In the genomic region with DNA sequence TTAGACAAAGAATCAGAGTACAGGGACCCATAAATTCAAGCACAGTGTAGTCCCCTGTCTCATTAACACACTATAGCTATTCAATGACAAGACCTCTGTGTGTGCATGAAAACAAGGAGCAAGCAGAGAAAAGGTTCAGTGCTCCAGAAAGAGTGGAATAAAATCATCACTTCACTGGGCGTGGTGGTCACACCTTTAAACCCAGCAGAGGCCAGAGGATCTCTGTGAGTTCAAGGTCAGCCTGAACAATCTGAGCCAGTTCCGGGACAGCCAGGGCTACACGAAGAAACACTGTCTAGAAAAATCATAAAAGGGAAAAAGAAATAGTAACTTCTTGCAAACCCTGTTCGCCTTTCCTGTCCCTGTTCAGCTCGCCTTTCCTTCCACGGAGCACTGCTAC, we compare ENCODE assay signal across 31 mouse cellular contexts. TPM values are rescaled to one million over a fixed set of nuclear protein-coding genes. Genes with fewer than 3 reads are reported as not detected.
DNase-seq lines count a peak whose midpoint lies in the region; ATAC-seq and TF ChIP-seq lines count a peak whose summit lies in the region.
"Had no signal": no experiment of that assay in that cellular context is flagged by ENCODE, and none has a peak within 500 bp of the region (broad histone marks: within the 10 kb centered on the region; RNA-seq: fewer than 3 reads in every experiment).

No protein-coding gene starts in this region.

- peak; percentile 16 for DNase-seq in liver, adult 2 months (ENCODE audit: extremely low read depth, low read depth, low spot score)
- DNase-seq in liver, result no peak
- peak; percentile 75 for DNase-seq in R1 (ENCODE audit: low read depth, low spot score)
- DNase-seq in liver, embryonic 13.5 days, result no peak
- no peak for DNase-seq in Muller cell, postnatal 12 days (ENCODE audit: inconsistent ontology term)
- DNase-seq: adrenal gland, adult 8-10 months; cerebellum, adult 2 months; cerebellum, postnatal 14 days; gastrocnemius, postnatal 36 days; heart, adult 2 months; heart, postnatal 4 days; kidney, adult 8-10 months; kidney, postnatal 14 days; layer of hippocampus, adult 9-11 months; lung, postnatal 36 days; right cerebral cortex, adult 18-20 months; right cerebral cortex, postnatal 4 days; thymus, adult 2 months; thymus, postnatal 36 days had no signal

- H3K4me2 ChIP-seq in liver, embryonic 13.5 days, result peak overlapping the region; percentile 65
- H3K4me2 ChIP-seq in kidney, embryonic 15.5 days, result no peak overlapping the region
- H3K4me2 ChIP-seq: heart, embryonic 12.5 days; hindbrain, embryonic 15.5 days; midbrain, embryonic 11.5 days had no signal

- no peak overlapping the region for H3K4me3 ChIP-seq in liver, adult 2 months (ENCODE audit: insufficient read depth, low read depth, low read length)
- H3K4me3 ChIP-seq in liver, embryonic 13.5 days (replicated peaks), result no peak overlapping the region
- no peak overlapping the region for H3K4me3 ChIP-seq in kidney, embryonic 15.5 days (replicated peaks)
- H3K4me3 ChIP-seq: heart, adult 2 months; heart, embryonic 12.5 days; hindbrain, embryonic 15.5 days had no signal

- H3K9me3 ChIP-seq in liver, embryonic 13.5 days (replicated peaks), result no peaks in the 10 kb centered on the region
- no peaks in the 10 kb centered on the region for H3K9me3 ChIP-seq in kidney, embryonic 15.5 days (replicated peaks)
- H3K9me3 ChIP-seq: G1E; heart, embryonic 12.5 days; hindbrain, embryonic 15.5 days had no signal

- peaks cover 19% of the 10 kb centered on the region for H3K4me1 ChIP-seq in liver, adult 2 months (ENCODE audit: control insufficient read depth, insufficient read depth, low read length)
- H3K4me1 ChIP-seq in liver, embryonic 13.5 days (replicated peaks), result peaks cover 71% of the 10 kb centered on the region
- H3K4me1 ChIP-seq in kidney, embryonic 15.5 days, result peaks cover 56% of the 10 kb centered on the region

- 46% methylated on average over 6 of the region's 6 CpGs for WGBS in liver, adult 2 months
- 86% methylated on average over 6 of the region's 6 CpGs for WGBS in liver, embryonic 13.5 days (ENCODE audit: insufficient replicate concordance)
- WGBS in kidney, embryonic 15.5 days, result 65% methylated on average over 6 of the region's 6 CpGs

- H3K9ac ChIP-seq in liver, adult 2 months (ENCODE audit: low read depth, low read length), result no peak overlapping the region
- peak overlapping the region; percentile 36; the same call in 1 of the 2 replicates for H3K9ac ChIP-seq in liver, embryonic 13.5 days
- H3K9ac ChIP-seq in kidney, embryonic 15.5 days, result no peak overlapping the region
- H3K9ac ChIP-seq: heart, embryonic 12.5 days; hindbrain, embryonic 15.5 days had no signal

- H3K79me2 ChIP-seq in liver, adult 2 months (ENCODE audit: control insufficient read depth, insufficient read depth, low read length), result peaks cover 15% of the 10 kb centered on the region; the same call in 1 of the 2 replicates

- H3K36me3 ChIP-seq in liver, adult 2 months (ENCODE audit: control insufficient read depth, insufficient read depth, low read length), result peaks cover 12% of the 10 kb centered on the region; the same call in 1 of the 2 replicates
- peaks cover 64% of the 10 kb centered on the region for H3K36me3 ChIP-seq in liver, embryonic 13.5 days
- peaks cover 50% of the 10 kb centered on the region for H3K36me3 ChIP-seq in kidney, embryonic 15.5 days
- H3K36me3 ChIP-seq: hindbrain, embryonic 15.5 days had no signal

- no peak for TF ChIP-seq POLR2A in liver, adult 2 months (IDR thresholded peaks at IDR 0.05; ENCODE audit: extremely low read depth, insufficient read depth, low read length)

- no peaks in the 10 kb centered on the region for H3K27me3 ChIP-seq in liver, adult 2 months (ENCODE audit: control insufficient read depth, insufficient read depth, low read length)
- no peaks in the 10 kb centered on the region for H3K27me3 ChIP-seq in liver, embryonic 13.5 days
- H3K27me3 ChIP-seq in kidney, embryonic 15.5 days, result no peaks in the 10 kb centered on the region
- H3K27me3 ChIP-seq: heart, embryonic 12.5 days; hindbrain, embryonic 15.5 days; Patski had no signal

- H3K27ac ChIP-seq in liver, adult 2 months (replicated peaks; ENCODE audit: insufficient read depth, low read depth, low read length), result 0 out of 2 replicates have a peak overlapping the region, but pooled peaks have one; percentile 8
- peak overlapping the region; percentile 24; the same call in 1 of the 2 replicates for H3K27ac ChIP-seq in liver, embryonic 13.5 days
- no peak overlapping the region for H3K27ac ChIP-seq in kidney, embryonic 15.5 days
- H3K27ac ChIP-seq: heart, adult 2 months; hindbrain, embryonic 15.5 days had no signal

- no peak for TF ChIP-seq CTCF in liver, adult 2 months (IDR thresholded peaks at IDR 0.05; ENCODE audit: low read depth, low read length)

- no peak for ATAC-seq in liver, embryonic 13.5 days (ENCODE audit: low read depth)
- no peak for ATAC-seq in granulocyte monocyte progenitor cell, adult 5-6 weeks (replicated peaks; ENCODE audit: poor library complexity, severe bottlenecking)
- no peak for ATAC-seq in kidney, embryonic 15.5 days (replicated peaks; ENCODE audit: low FRiP score)
- ATAC-seq: forebrain, embryonic 14.5 days; inflammation-experienced regulatory T-cells, adult 6 months; midbrain, embryonic 16.5 days; Patski had no signal

RNA-seq across cellular contexts. Expression of a gene that starts 5.9 kb away (rescaled TPM):
- total RNA-seq in liver, adult 2 months (2014; rRNA removed), result 7.4 and 8.9 TPM in 2 replicates
- 13.8 and 15.2 TPM in 2 replicates for polyA plus RNA-seq in liver, adult 2 months (2012; rRNA removed)
- 18.9 and 21.1 TPM in 2 replicates for polyA plus RNA-seq in liver, embryonic 13.5 days (2015; fragmentation: Nextera tagmentation; extraction: Ambion mirVana)
- total RNA-seq in granulocyte monocyte progenitor cell, adult 5-6 weeks (2014; fragmentation: Nextera tagmentation), result 49.9 and 57.2 TPM in 2 replicates
- 9.3 and 10.1 TPM in 2 replicates for total RNA-seq in granulocyte monocyte progenitor cell, adult 5-6 weeks (2017)
- polyA plus RNA-seq in kidney, embryonic 15.5 days (2015; fragmentation: Nextera tagmentation; extraction: Ambion mirVana), result 21.0 and 24.7 TPM in 2 replicates

RNA-seq across cellular contexts. Expression of a gene that starts 9.3 kb away (rescaled TPM):
- 5.4 and 5.8 TPM in 2 replicates for total RNA-seq in liver, adult 2 months (2014; rRNA removed)
- polyA plus RNA-seq in liver, adult 2 months (2012; rRNA removed), result 7.8 and 8.1 TPM in 2 replicates
- polyA plus RNA-seq in liver, embryonic 13.5 days (2015; fragmentation: Nextera tagmentation; extraction: Ambion mirVana), result 5.2 and 5.5 TPM in 2 replicates
- total RNA-seq in granulocyte monocyte progenitor cell, adult 5-6 weeks (2014; fragmentation: Nextera tagmentation), result 10.4 and 11.6 TPM in 2 replicates
- total RNA-seq in granulocyte monocyte progenitor cell, adult 5-6 weeks (2017), result 6.3 and 17.7 TPM in 2 replicates
- polyA plus RNA-seq in kidney, embryonic 15.5 days (2015; fragmentation: Nextera tagmentation; extraction: Ambion mirVana), result 29.9 and 33.6 TPM in 2 replicates

RNA-seq across cellular contexts. Expression of a gene that starts 39.6 kb away (rescaled TPM):
- total RNA-seq in liver, adult 2 months (2014; rRNA removed), result 0.07 TPM in 1 of 2 replicates, not detected in the other
- not detected in 2 replicates for polyA plus RNA-seq in liver, adult 2 months (2012; rRNA removed)
- polyA plus RNA-seq in liver, embryonic 13.5 days (2015; fragmentation: Nextera tagmentation; extraction: Ambion mirVana), result 0.03 TPM in 1 of 2 replicates, not detected in the other
- not detected in 2 replicates for total RNA-seq in granulocyte monocyte progenitor cell, adult 5-6 weeks (2014; fragmentation: Nextera tagmentation)
- total RNA-seq in granulocyte monocyte progenitor cell, adult 5-6 weeks (2017), result not detected in 2 replicates
- polyA plus RNA-seq in kidney, embryonic 15.5 days (2015; fragmentation: Nextera tagmentation; extraction: Ambion mirVana), result 0.39 and 0.51 TPM in 2 replicates
- total RNA-seq: megakaryocyte, adult 5-6 weeks had no signal
- polyA plus RNA-seq: inflammation-experienced regulatory T-cells, adult 6 months; liver, embryonic 16.5 days had no signal

RNA-seq across cellular contexts. Expression of a gene that starts 39.6 kb away (rescaled TPM):
- total RNA-seq in liver, adult 2 months (2014; rRNA removed), result 1.4 and 1.5 TPM in 2 replicates
- 6.8 and 7.7 TPM in 2 replicates for polyA plus RNA-seq in liver, adult 2 months (2012; rRNA removed)
- polyA plus RNA-seq in liver, embryonic 13.5 days (2015; fragmentation: Nextera tagmentation; extraction: Ambion mirVana), result 3.8 and 4.2 TPM in 2 replicates
- 0.17 TPM in 1 of 2 replicates, not detected in the other for total RNA-seq in granulocyte monocyte progenitor cell, adult 5-6 weeks (2014; fragmentation: Nextera tagmentation)
- not detected in 2 replicates for total RNA-seq in granulocyte monocyte progenitor cell, adult 5-6 weeks (2017)
- 78.7 and 94.7 TPM in 2 replicates for polyA plus RNA-seq in kidney, embryonic 15.5 days (2015; fragmentation: Nextera tagmentation; extraction: Ambion mirVana)
- polyA plus RNA-seq: G1E had no signal

Comparison
In these comparisons a context has a peak if more than half of its experiments do, and no peak if none do; other contexts are left out.
1. DNase-seq: peak in liver, adult 2 months (single experiment) and R1 (single experiment); none in liver (single experiment), liver, embryonic 13.5 days (single experiment) and Muller cell, postnatal 12 days (single experiment).